Mouse (Mus musculus): ENCODE data around the gene Zcchc4. TPM values are rescaled to one million over a fixed set of nuclear protein-coding genes. Genes with fewer than 3 reads are reported as not detected.

The Zcchc4 gene
- total and polyA plus RNA-seq, 3 experiments: 0.67 to 1.0 TPM; not detected in 1

DNA sequence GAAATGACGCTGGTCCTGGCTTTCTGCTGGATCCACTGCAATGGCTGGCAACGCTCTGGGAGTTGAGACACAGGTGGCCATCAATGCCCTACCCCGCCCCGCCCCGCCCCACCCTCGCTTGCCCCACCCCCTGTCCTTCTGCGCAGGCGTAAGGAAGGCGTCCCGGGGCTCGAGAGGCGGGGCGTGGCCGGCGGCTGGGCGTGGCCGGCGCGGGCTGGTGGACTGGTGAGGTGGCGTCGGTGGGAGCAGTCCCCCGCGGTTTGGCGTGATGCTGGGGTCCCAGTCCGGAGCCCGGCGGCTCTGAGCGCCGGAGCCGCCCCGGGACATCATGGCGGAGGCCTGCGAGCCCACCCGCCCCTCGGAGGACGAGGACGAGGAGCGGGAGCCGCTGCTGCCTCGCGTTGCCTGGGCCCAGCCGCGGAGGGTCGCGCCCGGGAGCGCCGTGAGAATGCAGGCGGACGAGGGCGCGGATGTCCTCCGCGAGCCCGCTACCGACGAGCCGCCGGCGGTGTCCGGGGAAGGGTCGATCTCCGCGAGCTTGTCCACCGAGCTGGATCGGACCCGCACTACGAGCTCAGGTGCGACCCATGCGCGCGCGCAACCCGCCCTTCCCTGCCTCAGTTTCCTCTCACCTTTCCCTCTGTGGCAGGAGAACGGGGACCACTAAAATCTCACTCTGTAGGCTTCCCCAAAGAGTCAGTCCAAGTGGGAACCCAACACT is 33.7 kb upstream of the Zcchc4 start, which contains the start of gene Pi4k2b:
Gene Pi4k2b (plus strand): TSS at position 184 of the 721 bp plus-strand sequence.
- peak within 1 kb of the TSS; percentile 61 for H3K27ac ChIP-seq (ENCODE audit: control insufficient read depth, low read depth, low read length)
- peak; percentile 85 for DNase-seq (ENCODE audit: low read depth, low spot score)
- TF ChIP-seq UBTF (IDR thresholded peaks at IDR 0.05; ENCODE audit: borderline replicate concordance, insufficient read depth, low read depth, low read length) (no peak), SMC3 (IDR thresholded peaks at IDR 0.05; ENCODE audit: low read depth, low read length) (no peak), HCFC1 (IDR thresholded peaks at IDR 0.05; ENCODE audit: low read depth, low read length) (peak; percentile 22; the same call in 1 of the 2 replicates), MYB (IDR thresholded peaks at IDR 0.05; ENCODE audit: low read depth, low read length) (no peak), KAT2A (conservative IDR thresholded peaks at IDR 0.05; ENCODE audit: low read depth, low read length) (no peak), RAD21 (IDR thresholded peaks at IDR 0.05; ENCODE audit: low read depth, low read length) (no peak), NELFE (IDR thresholded peaks at IDR 0.05; ENCODE audit: low read depth, low read length) (peak; percentile 54; the same call in 1 of the 2 replicates), ZKSCAN1 (IDR thresholded peaks at IDR 0.05; ENCODE audit: low read depth, low read length) (no peak), NRF1 (IDR thresholded peaks at IDR 0.05; ENCODE audit: insufficient read depth, low read depth, low read length, poor library complexity, severe bottlenecking) (peak; percentile 73), CHD2 (IDR thresholded peaks at IDR 0.05; ENCODE audit: low read length) (no peak), TAL1 (IDR thresholded peaks at IDR 0.05; ENCODE audit: low read length) (no peak), ZMIZ1 (IDR thresholded peaks at IDR 0.05; ENCODE audit: low read depth, low read length) (no peak), USF2 (IDR thresholded peaks at IDR 0.05; ENCODE audit: borderline replicate concordance in 1 of 2, insufficient read depth in 1 of 2, low read depth in 1 of 2, low read length in 2 of 2) (no peak), POLR2AphosphoS2 (IDR thresholded peaks at IDR 0.05; ENCODE audit: low read length) (0 out of 2 replicates have a peak, but pooled peaks have one; percentile 40), MAZ (IDR thresholded peaks at IDR 0.05; ENCODE audit: low read depth, low read length) (no peak), JUND (IDR thresholded peaks at IDR 0.05; ENCODE audit: low read depth, low read length) (no peak), CHD1 (IDR thresholded peaks at IDR 0.05; ENCODE audit: low read depth, low read length) (no peak), E2F4 (IDR thresholded peaks at IDR 0.05; ENCODE audit: borderline replicate concordance, low read depth, low read length) (no peak), BHLHE40 (IDR thresholded peaks at IDR 0.05; ENCODE audit: borderline replicate concordance, low read depth, low read length) (no peak), RCOR1 (IDR thresholded peaks at IDR 0.05; ENCODE audit: low read depth, low read length) (no peak), MXI1 (IDR thresholded peaks at IDR 0.05; ENCODE audit: low read depth, low read length) (no peak; the same call in 1 of the 2 replicates), SIN3A (IDR thresholded peaks at IDR 0.05; ENCODE audit: low read length) (no peak; the same call in 1 of the 2 replicates), GABPA (IDR thresholded peaks at IDR 0.05; ENCODE audit: low read depth, low read length) (no peak), TBP (IDR thresholded peaks at IDR 0.05; ENCODE audit: low read depth, low read length) (no peak), GATA1 (IDR thresholded peaks at IDR 0.05; ENCODE audit: low read depth, low read length) (no peak), POLR2A (IDR thresholded peaks at IDR 0.05; ENCODE audit: control insufficient read depth in 1 of 2, insufficient read depth in 1 of 2, low read depth in 1 of 2, low read length in 2 of 2, poor library complexity in 1 of 2) (peak; percentile 35 to 62; a peak in 2 of 4 replicates), MEF2A (IDR thresholded peaks at IDR 0.05; ENCODE audit: extremely low read depth, insufficient replicate concordance, low read depth, low read length, poor library complexity, severe bottlenecking) (no peak), CTCF (IDR thresholded peaks at IDR 0.05 in 2 of 3, conservative IDR thresholded peaks at IDR 0.05 in 1 of 3; ENCODE audit: control insufficient read depth in 1 of 3, insufficient read depth in 1 of 3, low read depth in 2 of 3, low read length in 3 of 3, poor library complexity in 1 of 3, severe bottlenecking in 1 of 3) (no peak), MAFK (IDR thresholded peaks at IDR 0.05; ENCODE audit: borderline replicate concordance, low read depth, low read length) (no peak), EP300 (IDR thresholded peaks at IDR 0.05; ENCODE audit: low read depth in 1 of 2, low read length in 2 of 2) (0 out of 4 replicates have a peak, but pooled peaks of 1 of the 2 experiments have one; percentile 12), MYC (IDR thresholded peaks at IDR 0.05; ENCODE audit: low read depth, low read length) (no peak), TCF12 (IDR thresholded peaks at IDR 0.05; ENCODE audit: low read depth, low read length) (0 out of 2 replicates have a peak, but pooled peaks have one; percentile 18), USF1 (IDR thresholded peaks at IDR 0.05; ENCODE audit: low read depth, low read length) (no peak), ZC3H11A (IDR thresholded peaks at IDR 0.05; ENCODE audit: low read depth, low read length) (no peak), ETS1 (IDR thresholded peaks at IDR 0.05; ENCODE audit: low read depth, low read length) (no peak), ELF1 (IDR thresholded peaks at IDR 0.05; ENCODE audit: low read depth, low read length) (no peak)

More for the DNA sequence above, 33.7 kb upstream of the Zcchc4 start, which contains the start of gene Pi4k2b:
- Histone ChIP-seq H3K9ac (ENCODE audit: control insufficient read depth, low read depth, low read length, poor library complexity, severe bottlenecking) (peak within 1 kb of the TSS; percentile 67), H3K9me3 (replicated peaks; ENCODE audit: insufficient read depth, low read length) (no peaks in the 10 kb centered on the region), H3K79me2 (ENCODE audit: control insufficient read depth, insufficient read depth, low read length, poor library complexity) (peaks cover 7% of the 10 kb centered on the region), H3K4me3 (ENCODE audit: control insufficient read depth in 1 of 2, insufficient read depth in 1 of 2, low read depth in 2 of 2, low read length in 2 of 2) (peak within 1 kb of the TSS; percentile 80 to 94), H3K4me1 (ENCODE audit: control insufficient read depth in 1 of 2, insufficient read depth in 2 of 2, low read length in 2 of 2) (peaks cover 5 to 8% of the 10 kb centered on the region in 2 experiments), H3K36me3 (ENCODE audit: control insufficient read depth in 1 of 2, insufficient read depth in 2 of 2, low read length in 2 of 2) (peaks cover 0 to 15% of the 10 kb centered on the region in 2 experiments; a peak in 2 of 4 replicates), H3K27me3 (ENCODE audit: control insufficient read depth in 1 of 2, insufficient read depth in 2 of 2, low read length in 2 of 2) (no peaks in the 10 kb centered on the region)

Data from MEL (cell line).